Mouse (Mus musculus) T-helper 1 cell (primary cell): ENCODE measurements around the gene Maf.

ENCODE experiments used
- in situ Hi-C: fragments of 300-600 bp; cut with MboI, MseI; formaldehyde crosslinking; loops from one replicate; pipeline ENCODE4 v1.15.1; 2025; ENCODE audit warnings: high pct_unique_total_duplicates

Maf gene

DNA sequence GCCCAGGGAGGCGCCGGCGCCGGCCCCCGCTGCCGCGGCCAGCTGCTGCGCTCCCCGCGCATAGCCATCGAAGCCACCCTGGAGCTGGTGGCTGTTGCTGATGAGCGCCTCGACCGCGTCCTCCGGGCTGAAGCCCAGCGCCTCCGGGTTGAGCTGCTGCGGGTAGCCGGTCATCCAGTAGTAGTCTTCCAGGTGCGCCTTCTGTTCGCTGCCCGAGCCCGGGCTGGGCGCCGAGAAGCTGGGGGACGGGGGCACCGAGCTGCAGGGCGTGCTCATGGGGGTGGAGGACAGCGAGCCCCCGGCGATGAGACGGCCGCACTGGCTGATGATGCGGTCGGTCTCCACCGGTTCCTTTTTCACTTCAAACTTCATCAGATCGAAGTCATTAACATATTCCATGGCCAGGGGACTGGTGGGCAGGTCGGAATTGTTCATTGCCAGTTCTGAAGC, 1.2 kb downstream of the Maf start:
- in situ Hi-C loops, result loop anchor here (5.0 to 25.0 kb wide), 3 partner anchors 309 to 1169 kb away; no protein-coding TSS in a partner anchor

- in situ Hi-C loops, result loop anchor here (5.0 to 25.0 kb wide), 3 partner anchors 308 to 1168 kb away; no protein-coding TSS in a partner anchor
Observed at GRCm38 (mm10) chr8:115705591-115706110, 1.9 kb downstream of the Maf start.

DNA sequence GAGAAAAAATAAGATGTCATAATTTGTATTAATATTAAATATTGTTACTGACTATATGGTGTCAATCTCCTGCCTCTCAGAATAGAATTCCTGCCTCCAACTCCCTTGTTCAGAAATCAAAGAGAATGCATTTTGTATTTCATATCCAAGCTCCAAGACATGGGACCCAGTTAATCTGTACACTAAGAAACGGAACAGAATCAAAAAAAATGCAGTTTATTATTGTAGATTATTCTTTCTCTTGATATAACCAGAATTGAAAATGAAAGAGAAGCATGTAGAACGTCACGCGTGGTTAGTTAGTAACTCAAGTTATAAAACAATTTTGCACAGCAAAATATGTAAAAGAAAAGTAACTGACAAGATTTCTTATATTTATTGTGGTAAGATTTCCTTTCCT, 4.5 kb downstream of the Maf start:
- in situ Hi-C loops, result loop anchor here (25.0 kb wide), 1 partner anchor 1166 kb away; no protein-coding TSS in a partner anchor

- in situ Hi-C loops, result loop anchor here (25.0 kb wide), 1 partner anchor 1164 kb away; no protein-coding TSS in a partner anchor
Observed at GRCm38 (mm10) chr8:115701001-115701400, 6.6 kb downstream of the Maf start.

- in situ Hi-C loops, result loop anchor here (10.0 kb wide), 1 partner anchor 604 kb away; no protein-coding TSS in a partner anchor
Observed at GRCm38 (mm10) chr8:115699151-115699550, 8.4 kb downstream of the Maf start.

DNA sequence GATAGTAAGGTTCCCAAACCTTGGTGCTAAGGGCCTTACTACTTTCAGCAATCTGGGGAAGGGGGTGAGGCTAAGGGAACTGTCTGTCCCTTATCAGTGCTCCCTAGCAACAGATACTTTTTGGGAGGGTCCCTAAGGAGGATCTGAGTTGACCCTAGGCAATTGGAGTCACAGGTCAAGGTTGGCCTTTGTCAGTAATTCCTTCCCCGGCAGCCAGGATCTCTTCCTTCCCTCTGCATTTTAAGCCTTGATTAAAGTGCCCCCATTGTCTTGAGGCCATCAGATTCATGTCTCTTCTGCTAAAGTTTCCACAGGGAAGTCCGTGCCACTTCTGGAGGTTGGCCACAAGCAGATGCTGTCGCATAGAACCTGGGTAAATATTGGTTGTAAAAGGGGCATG, 10.2 kb downstream of the Maf start:
- in situ Hi-C loops, result loop anchor here (10.0 kb wide), 1 partner anchor 603 kb away; no protein-coding TSS in a partner anchor

GRCm38 (mm10) chr8:115696661-115697060, 10.9 kb downstream of the Maf start:
- in situ Hi-C loops, result loop anchor here (10.0 kb wide), 1 partner anchor 602 kb away; no protein-coding TSS in a partner anchor

- in situ Hi-C loops, result no loop called here
Observed at GRCm38 (mm10) chr8:115687349-115687748, 20.2 kb downstream of the Maf start.

DNA sequence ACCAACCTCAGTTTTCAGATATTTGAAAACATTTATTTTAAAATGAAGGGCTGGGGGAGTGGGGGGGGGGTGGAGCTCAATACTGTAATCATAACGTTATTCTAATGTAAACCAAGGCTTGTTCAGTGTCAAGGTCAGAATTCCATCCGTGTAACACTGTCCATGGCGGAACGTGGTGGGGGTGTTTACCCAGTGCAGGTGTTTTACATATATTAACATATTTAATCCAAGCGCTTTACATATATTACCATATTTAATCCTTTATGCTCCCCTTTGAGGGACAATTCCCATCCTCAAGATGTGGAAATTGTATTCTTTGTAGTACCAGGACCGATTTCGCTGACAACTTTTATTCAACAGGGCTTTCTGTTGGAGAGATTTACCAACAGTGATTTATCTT, 24.3 kb downstream of the Maf start:
- in situ Hi-C loops, result no loop called here

- in situ Hi-C loops, result no loop called here
Observed at GRCm38 (mm10) chr8:115679539-115679938, 28.1 kb downstream of the Maf start.

- in situ Hi-C loops, result no loop called here
Observed at GRCm38 (mm10) chr8:115664866-115665265, 42.7 kb downstream of the Maf start.

DNA sequence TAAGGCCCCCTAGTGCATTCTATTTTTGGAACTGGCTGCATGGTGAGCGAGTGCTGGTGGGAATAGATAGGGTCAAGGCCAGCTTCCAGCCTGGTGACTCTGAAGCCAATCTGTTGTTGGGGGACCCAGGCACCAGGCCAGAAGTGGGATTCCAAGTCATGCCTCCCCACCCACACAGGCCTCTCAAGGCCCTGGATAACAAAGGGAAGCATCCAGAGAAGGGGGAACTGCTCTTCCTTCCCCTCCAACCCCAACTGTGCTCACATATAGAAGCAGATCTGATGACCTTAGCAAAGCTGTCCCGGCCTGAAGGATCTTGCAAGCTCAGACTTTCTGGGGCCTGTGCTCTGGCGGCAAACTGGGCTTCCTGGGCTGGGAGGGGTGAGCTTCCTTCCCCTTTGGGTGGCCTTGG, 57.5 kb downstream of the Maf start:
- in situ Hi-C loops, result no loop called here

DNA sequence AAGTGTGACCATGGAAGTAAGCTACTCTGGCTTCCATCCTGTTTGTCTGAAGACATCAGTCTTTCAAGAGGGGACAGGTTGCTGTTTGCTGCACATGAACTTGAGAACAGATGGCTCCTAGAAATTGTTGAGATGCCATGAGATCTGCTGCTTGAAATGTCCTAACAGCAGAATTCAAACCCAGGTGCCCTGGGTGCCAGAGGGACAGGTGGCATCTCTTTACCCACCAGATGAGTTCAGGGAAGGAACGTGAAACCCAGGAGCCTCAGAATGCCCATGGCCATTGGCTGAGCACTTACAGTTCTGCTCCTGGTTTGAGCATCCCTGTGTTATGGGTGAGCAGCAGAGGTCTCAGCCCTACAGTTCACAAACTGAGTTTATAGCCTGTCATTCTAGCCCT, 62.5 kb downstream of the Maf start:
- in situ Hi-C loops, result no loop called here

DNA sequence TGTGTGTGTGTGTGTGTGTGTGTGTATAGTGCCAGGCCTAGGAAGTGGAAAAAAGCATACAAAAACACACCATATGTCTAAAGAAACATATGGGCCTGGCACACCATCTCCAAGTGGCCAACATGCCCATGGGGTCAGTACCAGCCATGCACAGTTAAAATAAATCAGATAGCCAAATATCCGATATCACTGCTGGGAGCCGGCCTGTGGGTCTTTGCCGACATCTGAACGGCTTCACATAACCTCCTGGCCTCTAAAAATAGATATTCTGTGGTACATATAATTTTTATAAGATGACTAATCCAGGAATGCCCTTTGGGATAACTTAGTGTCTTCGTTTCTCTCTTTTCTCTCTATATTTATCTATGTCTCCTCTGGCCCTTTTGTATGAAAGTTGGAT, 65.7 kb downstream of the Maf start:
- in situ Hi-C loops, result no loop called here

DNA sequence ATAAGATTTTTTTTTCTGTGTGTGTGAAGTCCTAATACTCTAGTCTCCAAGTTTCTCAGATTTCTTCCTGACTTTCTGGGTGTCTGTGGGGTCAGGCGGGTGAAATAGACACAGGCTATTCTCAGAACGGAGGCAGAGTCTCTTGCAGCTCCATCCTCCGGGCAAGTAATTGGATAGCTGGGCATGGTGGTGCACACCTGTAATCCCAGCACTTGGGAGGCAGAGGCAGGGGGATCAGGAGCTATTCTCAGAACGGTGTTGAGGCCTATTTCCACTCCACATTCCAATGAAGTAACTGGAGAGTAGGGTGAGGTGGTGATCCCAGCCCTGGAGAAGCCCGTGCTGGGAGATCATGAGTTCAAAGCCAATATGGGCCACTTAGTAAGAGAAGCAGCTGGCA, 67.6 kb downstream of the Maf start:
- in situ Hi-C loops, result no loop called here

DNA sequence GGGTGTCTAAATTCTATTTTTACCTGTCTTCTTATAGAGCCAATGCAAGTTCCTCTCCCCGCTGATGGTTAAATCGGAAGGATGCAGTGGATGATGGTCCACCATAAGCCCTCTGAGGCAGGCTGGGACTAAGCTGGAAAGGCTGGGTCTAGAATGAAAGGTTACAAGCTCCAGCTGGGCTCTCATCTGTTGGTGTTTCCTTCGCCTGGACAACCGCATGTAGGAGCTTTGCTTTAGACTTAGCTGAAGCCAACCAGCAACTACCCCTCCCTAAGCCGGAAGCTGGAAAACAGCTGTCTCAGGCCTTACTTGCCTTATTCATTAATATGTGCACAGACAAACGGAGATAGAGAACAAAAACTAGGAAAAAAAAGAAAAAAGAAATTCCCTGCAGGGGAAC, 70.8 kb downstream of the Maf start:
- in situ Hi-C loops, result no loop called here
